Mouse (Mus musculus): ENCODE measurements at regions not wholly inside any gene's neighbourhood (a gene's known extent, or its start where the extent isn't known, plus 50 kb on each side); places are given as distances from the start of the nearest gene placed in this dataset.

DNA sequence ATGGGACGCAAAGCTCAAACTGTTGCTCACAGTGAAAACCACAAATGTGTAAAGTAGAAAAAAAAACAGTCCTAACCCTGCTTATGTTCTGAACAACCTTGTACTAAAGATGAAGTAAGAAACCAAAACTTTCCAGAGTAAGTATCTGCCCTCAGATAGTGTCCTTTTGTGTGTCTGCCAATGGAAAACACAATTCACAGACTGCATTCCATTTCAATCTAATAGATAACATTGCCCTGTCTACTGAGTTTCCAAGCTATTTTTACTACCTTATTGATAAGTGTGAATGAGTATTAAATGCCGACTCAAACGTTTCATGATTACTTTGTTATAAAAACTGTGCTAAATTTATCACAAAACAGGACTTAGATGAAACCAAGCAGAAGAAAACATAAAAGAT, 1357.4 kb upstream of the Flrt2 start:
- ATAC-seq (replicated peaks; ENCODE audit: low FRiP score, low TSS enrichment, low read depth): no peak
- no peaks in the 10 kb centered on the region for H3K4me1 ChIP-seq (replicated peaks; ENCODE audit: control insufficient read depth, insufficient read depth, low read length)
- WGBS: 75% methylated on average over 3 of the region's 3 CpGs

DNA sequence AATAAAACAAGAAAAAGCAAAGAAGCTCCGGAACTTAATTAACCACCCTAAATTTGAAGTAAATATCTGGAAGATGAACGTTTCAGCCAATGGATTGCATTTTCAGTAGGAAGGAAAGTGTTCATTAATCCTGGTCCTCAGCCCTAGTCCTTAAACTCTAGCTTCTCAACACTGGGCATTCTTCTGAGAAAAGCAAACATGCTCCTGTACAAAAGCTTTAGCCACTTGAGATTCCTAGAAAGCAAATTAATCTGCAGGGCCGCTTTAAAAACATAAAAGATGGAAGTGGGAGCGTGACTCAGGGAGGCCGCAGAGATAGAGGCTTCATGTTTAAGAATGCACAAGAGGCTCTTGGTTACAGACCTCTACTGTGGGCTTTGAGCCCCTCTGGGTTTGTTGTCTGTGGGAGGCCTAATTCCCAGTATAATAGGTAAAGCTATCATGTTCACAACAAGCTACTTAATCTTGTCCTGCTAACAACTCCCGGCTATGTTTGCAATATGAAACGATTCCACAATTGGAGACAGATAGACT, 1342.3 kb upstream of the Flrt2 start:
- no peak overlapping the region for H3K9ac ChIP-seq (ENCODE audit: low read length)
- H3K9me3 ChIP-seq (ENCODE audit: control insufficient read depth, low read length): no peaks in the 10 kb centered on the region
- no peaks in the 10 kb centered on the region for H3K36me3 ChIP-seq (ENCODE audit: control insufficient read depth, insufficient read depth, low read length)
- no peak overlapping the region for H3K4me2 ChIP-seq (ENCODE audit: low read length)
- ATAC-seq (replicated peaks; ENCODE audit: low FRiP score, low TSS enrichment, low read depth): no peak
- H3K27me3 ChIP-seq (replicated peaks; ENCODE audit: control insufficient read depth, insufficient read depth, low read length): no peaks in the 10 kb centered on the region
- H3K27ac ChIP-seq (ENCODE audit: low read depth): no peak overlapping the region
- DNase-seq (ENCODE audit: low spot score): no peak
- no peak overlapping the region for H3K4me3 ChIP-seq (ENCODE audit: low read depth, low read length)
- 58% methylated on average over 7 of the region's 7 CpGs for WGBS
- H3K4me1 ChIP-seq (replicated peaks; ENCODE audit: control insufficient read depth, insufficient read depth, low read length): no peaks in the 10 kb centered on the region

More for the DNA sequence above, 1357.4 kb upstream of the Flrt2 start:
- no peak for DNase-seq (ENCODE audit: low spot score)
- H3K27me3 ChIP-seq (replicated peaks; ENCODE audit: control insufficient read depth, insufficient read depth, low read length): no peaks in the 10 kb centered on the region
- no peaks in the 10 kb centered on the region for H3K9me3 ChIP-seq (ENCODE audit: control insufficient read depth, low read length)
- H3K9ac ChIP-seq (ENCODE audit: low read length): no peak overlapping the region
- no peak overlapping the region for H3K4me2 ChIP-seq (ENCODE audit: low read length)
- H3K36me3 ChIP-seq (ENCODE audit: control insufficient read depth, insufficient read depth, low read length): no peaks in the 10 kb centered on the region
- no peak overlapping the region for H3K27ac ChIP-seq (ENCODE audit: low read depth)
- no peak overlapping the region for H3K4me3 ChIP-seq (ENCODE audit: low read depth, low read length)

DNA sequence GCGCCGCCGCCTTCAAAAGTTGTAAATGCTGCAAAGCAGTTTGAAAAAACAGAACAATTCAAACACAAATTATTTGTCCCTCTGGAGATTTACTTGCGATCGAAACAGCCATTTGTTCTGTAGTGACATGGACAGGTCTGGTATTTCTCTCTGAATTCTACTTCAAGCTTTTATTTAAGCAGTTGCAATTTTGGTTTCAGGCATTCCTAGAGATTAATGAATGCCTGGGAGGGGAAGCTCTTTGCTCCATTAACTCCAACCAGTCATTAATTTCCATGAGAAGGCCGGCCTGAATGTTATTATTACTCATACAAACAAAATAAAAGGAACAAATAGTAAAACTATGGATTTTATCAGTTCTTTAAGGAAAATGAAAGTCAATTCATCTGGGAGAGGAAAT, 1327.8 kb upstream of the Flrt2 start:
- ATAC-seq (replicated peaks; ENCODE audit: low FRiP score, low TSS enrichment, low read depth) (no peak), DNase-seq (ENCODE audit: low spot score) (no peak)
- Histone ChIP-seq H3K4me2 (ENCODE audit: low read length) (no peak overlapping the region), H3K27me3 (replicated peaks; ENCODE audit: control insufficient read depth, insufficient read depth, low read length) (no peaks in the 10 kb centered on the region), H3K4me3 (ENCODE audit: low read depth, low read length) (no peak overlapping the region), H3K4me1 (replicated peaks; ENCODE audit: control insufficient read depth, insufficient read depth, low read length) (no peaks in the 10 kb centered on the region), H3K9me3 (ENCODE audit: control insufficient read depth, low read length) (no peaks in the 10 kb centered on the region), H3K27ac (ENCODE audit: low read depth) (no peak overlapping the region), H3K36me3 (ENCODE audit: control insufficient read depth, insufficient read depth, low read length) (no peaks in the 10 kb centered on the region), H3K9ac (ENCODE audit: low read length) (no peak overlapping the region)
- WGBS: 38% methylated on average over 6 of the region's 6 CpGs

DNA sequence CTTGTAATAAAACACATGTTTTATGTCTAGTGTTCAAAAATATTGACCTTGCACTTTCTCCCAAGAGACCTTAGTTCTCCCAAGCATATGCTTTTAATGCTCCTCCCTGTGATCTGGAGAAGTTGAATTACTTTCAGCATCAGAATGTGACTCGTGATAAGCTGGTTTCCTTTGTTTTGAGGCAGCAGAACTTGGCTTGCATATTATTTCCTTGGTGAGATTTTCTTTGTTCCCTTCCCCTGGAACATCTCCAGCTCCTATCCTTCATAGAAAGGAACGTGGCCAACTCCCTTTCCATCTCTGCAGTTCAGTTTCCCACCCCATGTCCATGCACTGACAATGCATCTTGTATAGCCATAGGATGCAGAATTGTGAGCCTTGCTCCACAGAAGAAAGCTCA, 1292.0 kb upstream of the Flrt2 start:
- no peak overlapping the region for H3K4me3 ChIP-seq (ENCODE audit: low read depth, low read length)
- WGBS: 28% methylated on average over 2 of the region's 2 CpGs
- H3K9ac ChIP-seq (ENCODE audit: low read length): no peak overlapping the region
- no peak overlapping the region for H3K27ac ChIP-seq (ENCODE audit: low read depth)
- DNase-seq (ENCODE audit: low spot score) (no peak), ATAC-seq (replicated peaks; ENCODE audit: low FRiP score, low TSS enrichment, low read depth) (no peak)
- H3K9me3 ChIP-seq (ENCODE audit: control insufficient read depth, low read length): no peaks in the 10 kb centered on the region
- no peaks in the 10 kb centered on the region for H3K4me1 ChIP-seq (replicated peaks; ENCODE audit: control insufficient read depth, insufficient read depth, low read length)
- no peak overlapping the region for H3K4me2 ChIP-seq (ENCODE audit: low read length)
- no peaks in the 10 kb centered on the region for H3K36me3 ChIP-seq (ENCODE audit: control insufficient read depth, insufficient read depth, low read length)
- no peaks in the 10 kb centered on the region for H3K27me3 ChIP-seq (replicated peaks; ENCODE audit: control insufficient read depth, insufficient read depth, low read length)

DNA sequence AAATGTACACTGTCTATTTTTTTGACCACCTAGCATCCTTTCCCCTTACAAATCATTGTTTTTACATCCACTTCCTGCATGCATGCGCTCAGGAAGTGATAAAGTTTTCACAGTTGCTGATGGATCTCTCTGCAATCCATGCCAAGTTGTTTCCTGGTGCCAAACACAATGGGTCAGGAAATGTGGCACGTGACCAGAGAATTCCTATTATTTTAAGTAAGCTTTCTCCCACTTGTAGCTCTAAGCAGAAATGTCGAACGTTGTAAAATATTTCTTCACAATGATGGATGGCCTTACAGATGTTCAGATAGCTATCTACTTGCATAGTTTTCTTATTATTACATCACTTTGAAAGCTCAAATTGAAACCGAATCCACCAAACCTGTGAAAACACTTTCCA, 1271.1 kb upstream of the Flrt2 start:
- DNase-seq (ENCODE audit: low spot score): no peak
- 46% methylated on average over 5 of the region's 5 CpGs for WGBS
- ATAC-seq (replicated peaks; ENCODE audit: low FRiP score, low TSS enrichment, low read depth): no peak
- no peak overlapping the region for H3K9ac ChIP-seq (ENCODE audit: low read length)
- no peaks in the 10 kb centered on the region for H3K36me3 ChIP-seq (ENCODE audit: control insufficient read depth, insufficient read depth, low read length)
- H3K4me1 ChIP-seq (replicated peaks; ENCODE audit: control insufficient read depth, insufficient read depth, low read length): 0 out of 2 replicates have a peak, but pooled peaks cover 6% of the 10 kb centered on the region
- H3K4me2 ChIP-seq (ENCODE audit: low read length): no peak overlapping the region
- H3K4me3 ChIP-seq (ENCODE audit: low read depth, low read length): no peak overlapping the region
- no peaks in the 10 kb centered on the region for H3K27me3 ChIP-seq (replicated peaks; ENCODE audit: control insufficient read depth, insufficient read depth, low read length)
- H3K9me3 ChIP-seq (ENCODE audit: control insufficient read depth, low read length): no peaks in the 10 kb centered on the region
- no peak overlapping the region for H3K27ac ChIP-seq (ENCODE audit: low read depth)

DNA sequence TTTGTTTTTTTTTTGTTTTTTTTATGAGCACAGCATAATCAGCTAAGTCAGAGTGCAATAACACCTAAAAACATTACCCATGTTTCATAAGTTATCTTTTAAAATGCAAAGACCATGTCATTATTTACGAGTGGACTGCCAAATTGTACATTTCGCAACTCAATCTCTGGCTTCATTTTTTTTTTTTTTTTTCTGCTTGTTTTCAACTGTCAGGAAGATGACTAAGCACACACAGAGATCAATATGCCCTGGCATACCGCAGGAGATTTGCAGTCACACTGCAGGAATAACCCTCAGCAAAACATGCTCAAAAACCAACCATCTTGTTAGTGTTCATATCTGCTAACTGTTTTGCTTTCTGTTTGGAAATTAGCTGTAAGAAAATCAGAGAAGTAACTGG, 1270.3 kb upstream of the Flrt2 start:
- ATAC-seq (replicated peaks; ENCODE audit: low FRiP score, low TSS enrichment, low read depth) (no peak), DNase-seq (ENCODE audit: low spot score) (no peak)
- Histone ChIP-seq H3K27me3 (replicated peaks; ENCODE audit: control insufficient read depth, insufficient read depth, low read length) (no peaks in the 10 kb centered on the region), H3K9me3 (ENCODE audit: control insufficient read depth, low read length) (no peaks in the 10 kb centered on the region), H3K4me3 (ENCODE audit: low read depth, low read length) (no peak overlapping the region), H3K36me3 (ENCODE audit: control insufficient read depth, insufficient read depth, low read length) (no peaks in the 10 kb centered on the region), H3K4me1 (replicated peaks; ENCODE audit: control insufficient read depth, insufficient read depth, low read length) (0 out of 2 replicates have a peak, but pooled peaks cover 6% of the 10 kb centered on the region), H3K9ac (ENCODE audit: low read length) (no peak overlapping the region), H3K27ac (ENCODE audit: low read depth) (no peak overlapping the region), H3K4me2 (ENCODE audit: low read length) (no peak overlapping the region)
- 76% methylated on average over 3 of the region's 3 CpGs for WGBS

DNA sequence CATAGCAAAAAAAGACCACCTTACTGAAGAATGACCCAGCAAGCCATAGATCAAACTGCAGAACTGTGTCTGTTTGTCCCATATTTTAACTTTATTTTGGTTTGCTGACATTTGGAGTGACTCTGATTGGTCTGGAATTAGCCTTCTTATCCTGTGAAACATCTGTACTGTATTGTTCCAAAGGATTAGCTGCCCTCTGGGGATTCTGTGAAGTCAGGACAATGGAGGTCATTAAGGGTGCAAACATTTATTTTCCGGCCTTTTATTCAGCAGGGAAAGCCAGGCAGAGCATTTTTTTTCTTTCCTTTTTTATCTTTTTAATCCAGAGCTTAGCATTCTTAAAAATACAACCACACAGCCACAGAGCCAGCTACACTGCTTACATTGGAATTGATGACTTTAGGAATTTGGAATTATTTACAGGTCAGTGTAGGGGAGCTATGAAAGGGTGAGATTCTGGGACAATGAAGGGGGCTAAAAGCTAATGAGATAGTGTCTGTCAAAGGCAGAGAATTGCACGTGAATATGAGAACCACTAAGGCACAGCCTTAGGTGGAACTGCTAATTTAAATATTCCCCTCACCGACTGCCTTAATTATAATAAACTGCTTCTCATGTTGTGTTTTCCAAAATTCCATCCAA, 1267.6 kb upstream of the Flrt2 start:
- DNase-seq (ENCODE audit: low spot score) (no peak), ATAC-seq (replicated peaks; ENCODE audit: low FRiP score, low TSS enrichment, low read depth) (no peak)
- no peak overlapping the region for H3K9ac ChIP-seq (ENCODE audit: low read length)
- H3K4me3 ChIP-seq (ENCODE audit: low read depth, low read length): no peak overlapping the region
- H3K27me3 ChIP-seq (replicated peaks; ENCODE audit: control insufficient read depth, insufficient read depth, low read length): no peaks in the 10 kb centered on the region
- no peak overlapping the region for H3K4me2 ChIP-seq (ENCODE audit: low read length)
- 0 out of 2 replicates have a peak, but pooled peaks cover 6% of the 10 kb centered on the region for H3K4me1 ChIP-seq (replicated peaks; ENCODE audit: control insufficient read depth, insufficient read depth, low read length)
- no peaks in the 10 kb centered on the region for H3K36me3 ChIP-seq (ENCODE audit: control insufficient read depth, insufficient read depth, low read length)
- H3K9me3 ChIP-seq (ENCODE audit: control insufficient read depth, low read length): no peaks in the 10 kb centered on the region
- no peak overlapping the region for H3K27ac ChIP-seq (ENCODE audit: low read depth)
- 31% methylated on average over 3 of the region's 3 CpGs for WGBS

DNA sequence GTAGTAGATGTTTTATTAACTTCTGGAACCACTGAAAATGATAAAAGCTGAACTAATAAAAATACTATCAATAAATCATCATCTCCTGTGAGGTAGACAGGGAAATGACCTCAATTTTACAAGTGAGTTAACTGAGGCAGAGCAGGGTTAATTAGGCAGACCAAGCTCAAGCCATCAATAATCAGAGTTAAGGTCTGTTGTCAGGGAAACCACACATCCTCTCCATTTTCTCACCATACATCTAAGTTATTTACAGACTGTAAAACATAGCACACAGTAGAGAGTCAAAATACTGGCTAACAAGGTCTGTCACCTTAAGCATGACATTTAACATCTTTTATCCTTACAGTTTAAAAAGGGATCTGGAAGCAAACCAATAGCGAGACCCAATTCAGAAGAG, 1242.5 kb upstream of the Flrt2 start:
- Histone ChIP-seq H3K4me3 (ENCODE audit: low read depth, low read length) (no peak overlapping the region), H3K27ac (ENCODE audit: low read depth) (no peak overlapping the region), H3K9ac (ENCODE audit: low read length) (no peak overlapping the region), H3K27me3 (replicated peaks; ENCODE audit: control insufficient read depth, insufficient read depth, low read length) (no peaks in the 10 kb centered on the region), H3K9me3 (ENCODE audit: control insufficient read depth, low read length) (no peaks in the 10 kb centered on the region), H3K4me1 (replicated peaks; ENCODE audit: control insufficient read depth, insufficient read depth, low read length) (no peaks in the 10 kb centered on the region), H3K4me2 (ENCODE audit: low read length) (no peak overlapping the region), H3K36me3 (ENCODE audit: control insufficient read depth, insufficient read depth, low read length) (no peaks in the 10 kb centered on the region)
- DNase-seq (ENCODE audit: low spot score) (no peak), ATAC-seq (replicated peaks; ENCODE audit: low FRiP score, low TSS enrichment, low read depth) (no peak)
- 81% methylated on average over 1 of the region's 1 CpGs for WGBS

DNA sequence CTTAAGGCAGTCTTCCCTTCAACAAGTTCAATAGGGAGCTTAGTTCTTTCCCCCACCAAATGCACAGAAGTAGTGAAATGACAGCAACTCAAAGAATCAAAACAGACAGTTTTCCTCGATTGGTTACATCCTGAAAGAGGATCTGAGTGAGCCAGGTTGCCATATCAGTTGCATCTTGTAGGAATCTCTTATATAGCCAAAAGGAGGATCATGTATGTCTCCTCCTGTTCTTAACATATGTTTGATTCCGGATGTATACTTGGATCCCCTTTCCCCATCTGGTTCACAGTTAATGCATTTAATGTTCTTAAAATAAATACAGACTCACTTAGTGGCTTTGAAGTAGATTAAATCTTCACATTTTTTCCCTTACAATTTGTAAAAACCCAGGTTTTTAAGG, 1224.0 kb upstream of the Flrt2 start:
- H3K27ac ChIP-seq (ENCODE audit: low read depth): no peak overlapping the region
- no peaks in the 10 kb centered on the region for H3K27me3 ChIP-seq (replicated peaks; ENCODE audit: control insufficient read depth, insufficient read depth, low read length)
- no peaks in the 10 kb centered on the region for H3K4me1 ChIP-seq (replicated peaks; ENCODE audit: control insufficient read depth, insufficient read depth, low read length)
- ATAC-seq (replicated peaks; ENCODE audit: low FRiP score, low TSS enrichment, low read depth) (no peak), DNase-seq (ENCODE audit: low spot score) (no peak)
- no peaks in the 10 kb centered on the region for H3K36me3 ChIP-seq (ENCODE audit: control insufficient read depth, insufficient read depth, low read length)
- H3K4me2 ChIP-seq (ENCODE audit: low read length): no peak overlapping the region
- H3K9ac ChIP-seq (ENCODE audit: low read length): no peak overlapping the region
- H3K9me3 ChIP-seq (ENCODE audit: control insufficient read depth, low read length): no peaks in the 10 kb centered on the region
- H3K4me3 ChIP-seq (ENCODE audit: low read depth, low read length): no peak overlapping the region
- 61% methylated on average over 2 of the region's 2 CpGs for whole genome bisulfite sequencing
